Mouse (Mus musculus) bone marrow, adult 2 months (tissue): ENCODE measurements around the gene Wasf1.

Source experiments
- CTCF ChIP-seq: fragments of 200-500 bp; IDR thresholded peaks from 2 replicates; pipeline ENCODE4 v1.5.1; 2011; ENCODE audit warnings: low read length, control low read depth; ENCODE audit not compliant: control insufficient read depth, insufficient read depth
- POLR2A ChIP-seq: fragments of 200-500 bp; IDR thresholded peaks from 2 replicates; pipeline ENCODE4 v1.6.1; 2011; ENCODE audit warnings: low read depth, mild to moderate bottlenecking, control low read depth, low read length, borderline replicate concordance; ENCODE audit not compliant: control insufficient read depth

DNA sequence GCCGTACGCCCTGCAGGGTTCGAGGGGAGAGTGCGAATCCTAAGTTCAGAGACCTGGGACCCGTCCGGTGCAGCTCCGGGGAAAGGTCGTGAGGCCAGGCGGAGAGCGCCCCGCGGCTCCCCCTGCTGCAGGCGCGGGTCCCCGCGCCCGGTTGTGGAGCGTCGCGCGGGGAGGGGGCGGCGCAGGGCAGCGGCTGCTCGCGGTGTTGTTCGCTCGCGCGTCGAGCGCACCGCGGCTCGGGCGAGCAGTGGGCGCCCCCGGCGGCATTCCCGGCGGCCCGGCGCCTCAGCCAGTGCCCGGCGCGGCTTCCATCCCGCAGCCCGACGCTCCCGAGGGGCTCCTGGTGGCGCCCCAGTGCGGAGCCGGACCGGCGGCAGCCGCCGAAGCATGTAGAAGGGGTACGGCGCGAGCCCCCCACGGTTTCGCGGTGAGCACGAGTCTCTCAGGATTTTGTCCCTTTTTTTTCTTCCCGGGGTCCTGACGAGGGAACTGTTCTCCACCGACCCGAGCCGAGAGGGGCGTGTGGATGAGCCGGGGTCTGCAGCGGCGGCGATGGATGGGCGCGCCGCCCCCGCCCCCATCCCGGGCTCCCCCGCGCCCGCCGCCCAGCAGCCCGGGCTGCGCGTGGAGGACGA, 486 bp downstream of the Wasf1 start:
- TF ChIP-seq CTCF (no peak), POLR2A (no peak)
